Mouse (Mus musculus) embryonic facial prominence, embryonic 10.5 days (tissue): Measurements from ENCODE around the gene Safb. TPM values are rescaled to one million over a fixed set of nuclear protein-coding genes. Genes with fewer than 3 reads are reported as not detected.
A peak's percentile ranks its signal among the peaks of the same experiment; 100 is the strongest.

Experiments used
- DNase-seq: peaks from one replicate; pipeline ENCODE4 v3.0.0-alpha.2; 2017; ENCODE audit warnings: low spot score
- H3K27ac ChIP-seq: fragments of 300-500 bp; sonication (generic); replicated peaks from 2 replicates; pipeline ENCODE4 v1.5.1; 2016; ENCODE audit warnings: mild to moderate bottlenecking
- H3K27me3 ChIP-seq: fragments of 300-500 bp; sonication (generic); replicated peaks from 2 replicates; pipeline ENCODE4 v1.6.1; 2016; ENCODE audit warnings: low read depth, mild to moderate bottlenecking; ENCODE audit not compliant: poor library complexity, severe bottlenecking
- H3K36me3 ChIP-seq: fragments of 300-500 bp; sonication (generic); replicated peaks from 2 replicates; pipeline ENCODE4 v1.6.1; 2016; ENCODE audit warnings: mild to moderate bottlenecking, moderate library complexity
- H3K4me1 ChIP-seq: fragments of 300-500 bp; sonication (generic); 2 replicates; pipeline ENCODE4 v1.6.1; 2016
- H3K4me3 ChIP-seq: fragments of 300-500 bp; sonication (generic); 2 replicates; pipeline ENCODE4 v1.5.1; 2016; ENCODE audit warnings: mild to moderate bottlenecking, moderate library complexity
- H3K9me3 ChIP-seq: fragments of 300-500 bp; sonication (generic); 2 replicates; pipeline ENCODE4 v1.6.1; 2016; ENCODE audit warnings: mild to moderate bottlenecking
- WGBS: fragments of 180-500 bp; shearing (Covaris S2); methylation state at CpG from one replicate; pipeline ENCODE4 v1.1.7; 2016; 5-methylcytosine and 5-hydroxymethylcytosine counted together
- polyA plus RNA-seq: library from polyadenylated mRNA; unstranded; fragments of >200 nt; fragmentation: Nextera tagmentation; extraction: Ambion mirVana; gene quantifications from 2 replicates; pipeline ENCODE4 v1.2.1, GENCODE M21; 2016

Safb gene
- polyA plus RNA-seq, 1 experiment from 2014 or later = 162 TPM

DNA sequence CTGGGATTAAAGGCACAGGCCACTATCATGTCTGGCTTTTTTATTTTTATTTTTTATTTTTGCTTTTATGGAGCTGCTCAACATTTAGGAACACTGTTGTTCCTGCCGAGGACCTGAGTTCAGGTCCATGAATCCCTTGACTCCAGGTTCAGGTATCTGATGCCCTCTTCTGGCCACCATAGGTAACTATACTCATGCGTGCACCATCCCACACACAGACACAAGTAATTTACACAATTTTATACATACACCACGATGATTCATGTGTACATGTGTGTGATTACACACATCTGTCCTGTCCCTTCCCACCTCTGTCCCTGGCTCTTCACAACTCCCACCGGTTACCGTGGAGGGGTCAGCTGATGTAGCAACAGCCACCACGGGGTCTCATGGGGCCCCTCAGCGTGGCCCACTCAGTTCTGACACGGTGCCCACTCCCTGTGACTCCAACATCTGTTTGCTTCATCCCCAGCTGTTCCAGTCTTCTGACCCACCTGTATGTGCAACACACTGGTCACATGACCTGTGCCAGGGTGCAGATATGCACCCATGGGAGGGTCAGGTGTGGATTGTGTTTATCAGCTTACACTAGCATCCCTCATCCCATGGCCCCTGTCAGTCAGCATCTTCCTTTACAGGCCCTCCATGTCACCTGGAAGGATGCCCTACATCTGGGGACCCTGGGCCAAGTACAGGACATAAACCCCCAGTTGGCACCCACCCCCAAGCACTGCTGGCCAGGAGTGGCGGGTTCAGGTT, 36.6 kb upstream of the Safb start:
- Histone ChIP-seq H3K4me3 (no peak overlapping the region), H3K27ac (0 out of 2 replicates have a peak overlapping the region, but pooled peaks have one; percentile 12), H3K27me3 (no peaks in the 10 kb centered on the region), H3K9me3 (no peaks in the 10 kb centered on the region), H3K4me1 (peaks cover 30% of the 10 kb centered on the region), H3K36me3 (no peaks in the 10 kb centered on the region)
- WGBS = 76% methylated on average over 9 of the region's 9 CpGs
- peak; percentile 10 for DNase-seq

DNA sequence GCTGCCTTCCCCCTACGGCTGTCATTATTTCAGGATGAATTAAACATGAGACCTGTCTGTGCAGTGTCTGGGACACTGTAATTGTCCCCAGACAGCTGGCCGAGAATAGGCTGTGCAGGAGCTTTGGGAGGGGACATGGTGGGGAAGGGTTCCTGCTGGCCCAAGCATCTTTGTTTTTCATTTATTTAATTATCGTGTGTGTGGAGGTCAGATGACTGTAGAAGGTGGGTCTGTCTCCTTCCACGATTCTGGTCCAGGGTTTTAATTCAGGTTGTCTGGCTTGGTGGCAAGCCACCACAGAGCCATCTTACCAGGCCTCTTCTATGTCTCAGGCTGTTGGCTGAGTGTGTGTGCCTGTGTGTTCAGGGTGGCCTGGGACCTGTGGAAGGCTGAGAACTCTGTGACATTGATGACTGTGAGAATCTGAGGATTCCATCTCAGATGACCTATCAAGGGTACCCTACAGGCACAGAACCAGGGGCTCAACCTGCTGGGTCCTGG, 36.0 kb upstream of the Safb start:
- DNase-seq = peak; percentile 7
- H3K27ac ChIP-seq = no peak overlapping the region
- WGBS = 55% methylated on average over 4 of the region's 4 CpGs

GRCm38 (mm10) chr17:56550784-56551475, 33.7 kb upstream of the Safb start:
- no peak overlapping the region for H3K4me3 ChIP-seq
- no peak overlapping the region; the same call in 1 of the 2 replicates for H3K27ac ChIP-seq
- peak; percentile 7 for DNase-seq
- H3K27me3 ChIP-seq = no peaks in the 10 kb centered on the region
- peaks cover 30% of the 10 kb centered on the region for H3K4me1 ChIP-seq
- H3K9me3 ChIP-seq = no peaks in the 10 kb centered on the region
- no peaks in the 10 kb centered on the region for H3K36me3 ChIP-seq
- 77% methylated on average over 12 of the region's 12 CpGs for WGBS

More for the DNA sequence above, 36.0 kb upstream of the Safb start:
- no peaks in the 10 kb centered on the region for H3K36me3 ChIP-seq
- H3K4me1 ChIP-seq = peaks cover 26% of the 10 kb centered on the region
- H3K4me3 ChIP-seq = no peak overlapping the region
- no peaks in the 10 kb centered on the region for H3K9me3 ChIP-seq
- no peaks in the 10 kb centered on the region for H3K27me3 ChIP-seq

DNA sequence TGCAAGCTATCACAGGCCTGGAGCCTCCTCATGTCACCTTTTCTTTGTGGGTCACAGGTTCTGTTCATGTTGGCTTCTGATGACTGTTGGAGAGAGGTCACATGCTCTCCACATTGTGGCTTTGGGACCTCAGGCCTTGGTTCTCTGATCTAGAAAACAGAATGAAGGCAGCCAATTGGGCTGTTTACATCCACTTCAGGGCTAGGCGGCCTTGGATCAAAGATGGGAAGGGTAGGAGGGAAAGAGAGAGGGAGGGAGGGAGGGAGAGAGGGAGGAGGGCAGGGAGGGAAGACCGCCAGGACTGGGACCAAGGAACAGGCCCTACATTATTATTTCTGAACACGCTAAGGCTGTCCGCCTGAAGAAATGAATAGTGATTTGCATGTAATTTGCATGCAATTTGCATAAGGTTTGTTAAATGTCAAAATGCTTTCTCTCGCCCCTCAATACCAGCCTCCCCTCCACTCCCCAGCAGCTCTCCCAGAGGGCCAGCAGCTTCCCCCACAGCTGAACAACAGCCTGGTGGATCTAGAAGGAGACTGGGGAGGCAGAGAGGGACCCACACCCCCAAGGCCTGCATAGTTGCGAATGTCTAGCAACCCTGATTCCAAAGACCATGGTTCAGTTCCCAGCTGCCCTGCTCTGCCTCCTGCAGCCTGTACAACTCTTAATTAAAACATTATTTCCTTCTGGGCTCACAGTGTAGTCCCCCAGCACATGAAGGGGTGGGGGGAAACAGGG, 32.6 kb upstream of the Safb start:
- H3K4me1 ChIP-seq = peaks cover 28% of the 10 kb centered on the region
- no peak overlapping the region for H3K27ac ChIP-seq
- no peaks in the 10 kb centered on the region for H3K9me3 ChIP-seq
- no peaks in the 10 kb centered on the region for H3K27me3 ChIP-seq
- DNase-seq = no peak
- no peak overlapping the region for H3K4me3 ChIP-seq
- 78% methylated on average over 6 of the region's 6 CpGs for WGBS
- no peaks in the 10 kb centered on the region for H3K36me3 ChIP-seq

DNA sequence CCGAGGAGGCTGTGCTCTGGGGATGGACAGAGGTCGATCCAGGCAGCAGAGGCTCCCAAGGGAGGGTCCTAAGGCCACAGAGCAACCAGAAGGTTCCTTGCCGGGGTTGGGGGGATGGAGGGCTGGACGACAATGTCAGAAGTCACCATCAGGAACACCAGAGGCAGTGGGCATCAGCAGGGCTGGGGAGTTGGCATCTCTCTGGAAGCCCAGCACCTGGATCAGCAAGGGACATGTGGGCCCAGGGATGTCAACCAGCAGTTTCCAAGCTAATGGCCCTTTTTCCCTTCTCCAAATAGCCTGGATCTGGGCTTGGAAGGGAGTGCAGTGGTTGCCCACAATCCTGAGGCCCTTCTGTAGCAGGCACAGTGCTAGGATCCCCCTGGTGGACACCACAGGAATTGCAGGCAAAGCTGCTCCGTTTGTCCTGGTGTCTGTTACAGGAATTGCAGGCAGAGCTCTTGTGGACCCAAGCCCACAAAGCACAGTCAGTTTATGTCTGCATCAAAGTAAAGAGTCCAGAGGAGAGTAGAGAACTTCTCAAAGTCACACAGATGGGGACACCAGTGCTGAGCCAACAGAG, 31.8 kb upstream of the Safb start:
- 56% methylated on average over 5 of the region's 5 CpGs for WGBS
- H3K27ac ChIP-seq = 0 out of 2 replicates have a peak overlapping the region, but pooled peaks have one; percentile 1
- no peaks in the 10 kb centered on the region for H3K36me3 ChIP-seq

GRCm38 (mm10) chr17:56554122-56554551, 30.5 kb upstream of the Safb start, which contains the start of gene Gm20219:
TSS of gene Gm20219 (minus strand) at chr17:56554387.
- Histone ChIP-seq H3K9me3 (no peaks in the 10 kb centered on the region), H3K36me3 (no peaks in the 10 kb centered on the region), H3K4me3 (no peak within 1 kb of the TSS), H3K27me3 (no peaks in the 10 kb centered on the region), H3K4me1 (peaks cover 15% of the 10 kb centered on the region), H3K27ac (no peak within 1 kb of the TSS)
- 75% methylated on average over 20 of the region's 20 CpGs for WGBS
- peak; percentile 55 for DNase-seq

More for the DNA sequence above, 31.8 kb upstream of the Safb start:
- Histone ChIP-seq H3K9me3 (no peaks in the 10 kb centered on the region), H3K4me3 (no peak overlapping the region), H3K4me1 (peaks cover 24% of the 10 kb centered on the region), H3K27me3 (no peaks in the 10 kb centered on the region)
- DNase-seq = peak; percentile 84

- 25% methylated on average over 3 of the region's 3 CpGs for WGBS
- Histone ChIP-seq H3K27me3 (no peaks in the 10 kb centered on the region), H3K27ac (no peak overlapping the region), H3K4me3 (no peak overlapping the region), H3K4me1 (peaks cover 5% of the 10 kb centered on the region; the same call in 1 of the 2 replicates), H3K9me3 (no peaks in the 10 kb centered on the region), H3K36me3 (peaks cover 32% of the 10 kb centered on the region)
- DNase-seq = peak; percentile 73
Observed at GRCm38 (mm10) chr17:56558448-56558847, 26.2 kb upstream of the Safb start.

- Histone ChIP-seq H3K27me3 (no peaks in the 10 kb centered on the region), H3K9me3 (no peaks in the 10 kb centered on the region), H3K36me3 (peaks cover 41% of the 10 kb centered on the region), H3K4me3 (no peak overlapping the region), H3K27ac (no peak overlapping the region), H3K4me1 (0 out of 2 replicates have a peak, but pooled peaks cover 1% of the 10 kb centered on the region)
- DNase-seq = no peak
- 75% methylated on average over 3 of the region's 3 CpGs for WGBS
Observed at GRCm38 (mm10) chr17:56559386-56559785, 25.2 kb upstream of the Safb start.

GRCm38 (mm10) chr17:56560131-56560530, 24.5 kb upstream of the Safb start:
- Histone ChIP-seq H3K27ac (no peak overlapping the region), H3K27me3 (no peaks in the 10 kb centered on the region), H3K4me3 (no peak overlapping the region), H3K36me3 (peaks cover 49% of the 10 kb centered on the region), H3K9me3 (no peaks in the 10 kb centered on the region), H3K4me1 (no peaks in the 10 kb centered on the region)
- DNase-seq = no peak
- 81% methylated on average over 1 of the region's 1 CpGs for WGBS

GRCm38 (mm10) chr17:56561866-56562265, 22.8 kb upstream of the Safb start:
- 97% methylated on average over 2 of the region's 2 CpGs for WGBS
- no peak for DNase-seq
- peaks cover 66% of the 10 kb centered on the region for H3K36me3 ChIP-seq

DNA sequence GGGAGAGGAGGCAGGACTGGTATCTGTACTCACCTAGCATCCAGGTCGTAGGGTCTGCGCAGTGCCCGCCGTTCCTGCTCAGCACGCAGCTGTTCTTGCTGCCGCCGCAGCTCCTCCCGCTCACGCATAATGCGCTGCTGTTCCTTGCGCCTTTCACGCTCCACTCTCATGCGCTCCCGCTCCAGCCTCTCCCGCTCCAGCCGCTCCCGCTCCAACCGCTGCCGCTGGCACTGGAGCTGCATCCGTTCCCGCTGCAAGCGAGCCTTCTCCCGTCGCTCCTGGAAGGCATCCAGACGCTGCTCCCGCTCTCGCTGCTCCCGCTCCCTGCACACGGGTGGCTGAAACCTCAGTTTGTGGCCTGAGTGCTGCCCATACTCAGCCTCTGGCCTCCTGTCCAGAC, 18.3 kb upstream of the Safb start:
- H3K36me3 ChIP-seq = peaks cover 100% of the 10 kb centered on the region
- H3K27me3 ChIP-seq = no peaks in the 10 kb centered on the region
- H3K9me3 ChIP-seq = no peaks in the 10 kb centered on the region
- H3K4me1 ChIP-seq = no peaks in the 10 kb centered on the region
- no peak for DNase-seq
- H3K27ac ChIP-seq = no peak overlapping the region
- no peak overlapping the region for H3K4me3 ChIP-seq
- 95% methylated on average over 29 of the region's 29 CpGs for WGBS

More at GRCm38 (mm10) chr17:56561866-56562265, 22.8 kb upstream of the Safb start:
- no peak overlapping the region for H3K4me3 ChIP-seq
- H3K4me1 ChIP-seq = no peaks in the 10 kb centered on the region
- H3K27me3 ChIP-seq = no peaks in the 10 kb centered on the region
- H3K27ac ChIP-seq = no peak overlapping the region
- H3K9me3 ChIP-seq = no peaks in the 10 kb centered on the region

DNA sequence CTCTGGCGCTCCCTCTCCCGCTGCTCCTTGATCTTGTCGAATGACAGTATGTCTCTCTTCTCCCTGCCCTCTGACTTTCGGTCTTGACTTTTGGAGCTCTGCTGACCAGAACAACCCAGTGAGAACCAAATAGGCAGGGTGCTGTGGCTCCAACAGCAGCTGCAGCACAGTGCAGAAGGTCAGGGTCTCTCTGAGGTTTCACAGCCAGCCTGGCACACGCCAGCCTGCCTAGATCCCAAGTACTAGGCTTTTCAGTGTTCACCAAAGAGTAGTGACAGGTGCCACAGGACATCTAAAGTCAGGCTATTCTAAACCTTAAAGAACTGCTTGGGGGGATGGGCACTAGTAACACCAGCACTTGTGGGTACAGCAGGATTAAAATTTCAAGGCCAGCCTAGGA, 17.7 kb upstream of the Safb start:
- Histone ChIP-seq H3K4me1 (no peaks in the 10 kb centered on the region), H3K36me3 (peaks cover 100% of the 10 kb centered on the region), H3K27ac (no peak overlapping the region), H3K9me3 (no peaks in the 10 kb centered on the region), H3K4me3 (no peak overlapping the region), H3K27me3 (no peaks in the 10 kb centered on the region)
- 92% methylated on average over 5 of the region's 5 CpGs for WGBS
- DNase-seq = no peak
